Mouse (Mus musculus) thymus, adult 18-20 months (tissue): ENCODE data around the gene St3gal2.
"Not testable (repeated sequence)": the region's sequence is repeated elsewhere in the genome, so short reads cannot be mapped to it uniquely, and the experiment has no call there.

Source experiments
- DNase-seq, 2 experiments: peaks; one replicate each; pipeline ENCODE4 v3.0.0; 2022; ENCODE audit warnings: mixed read lengths in 2 of 2

The St3gal2 gene

GRCm38 (mm10) chr8:110919341-110920031, at the start of gene St3gal2:
Gene St3gal2, plus strand, starts transcription at chr8:110919922.
- DNase-seq: peak; percentile 81 to 91

- DNase-seq: no peak
Measured at GRCm38 (mm10) chr8:110870501-110870900, 49.2 kb upstream of the St3gal2 start.

- DNase-seq: no peak
Measured at GRCm38 (mm10) chr8:110877862-110878261, 41.9 kb upstream of the St3gal2 start.

GRCm38 (mm10) chr8:110881741-110882310, 37.9 kb upstream of the St3gal2 start:
- no peak for DNase-seq

- DNase-seq: no peak
Measured at GRCm38 (mm10) chr8:110883824-110884223, 35.9 kb upstream of the St3gal2 start.

- no peak for DNase-seq
Measured at GRCm38 (mm10) chr8:110886634-110887033, 33.1 kb upstream of the St3gal2 start.

GRCm38 (mm10) chr8:110887551-110887950, 32.2 kb upstream of the St3gal2 start:
- DNase-seq: no peak

- DNase-seq: no peak
Measured at GRCm38 (mm10) chr8:110888441-110888840, 31.3 kb upstream of the St3gal2 start.

GRCm38 (mm10) chr8:110888860-110889259, 30.9 kb upstream of the St3gal2 start:
- DNase-seq: no peak

GRCm38 (mm10) chr8:110889904-110890470, 29.7 kb upstream of the St3gal2 start:
- DNase-seq: no peak

GRCm38 (mm10) chr8:110892040-110892439, 27.7 kb upstream of the St3gal2 start:
- no peak for DNase-seq

GRCm38 (mm10) chr8:110892913-110893312, 26.8 kb upstream of the St3gal2 start:
- DNase-seq: no peak

- no peak for DNase-seq
Measured at GRCm38 (mm10) chr8:110894851-110895250, 24.9 kb upstream of the St3gal2 start.

GRCm38 (mm10) chr8:110895254-110895653, 24.5 kb upstream of the St3gal2 start:
- no peak for DNase-seq

- DNase-seq: no peak
Measured at GRCm38 (mm10) chr8:110895812-110896211, 23.9 kb upstream of the St3gal2 start.

- DNase-seq: no peak
Measured at GRCm38 (mm10) chr8:110897495-110897894, 22.2 kb upstream of the St3gal2 start.

GRCm38 (mm10) chr8:110901056-110901455, 18.7 kb upstream of the St3gal2 start:
- DNase-seq: no peak

GRCm38 (mm10) chr8:110901839-110902578, 17.7 kb upstream of the St3gal2 start, which contains the start of gene Fuk:
Gene Fuk, minus strand, starts transcription at chr8:110902488.
- peak; percentile 73 to 75 for DNase-seq

- no peak for DNase-seq
Measured at GRCm38 (mm10) chr8:110902579-110902965, 17.1 kb upstream of the St3gal2 start.

- DNase-seq: no peak
Measured at GRCm38 (mm10) chr8:110905404-110905803, 14.3 kb upstream of the St3gal2 start.

- no peak for DNase-seq
Measured at GRCm38 (mm10) chr8:110906682-110907081, 13.0 kb upstream of the St3gal2 start.

GRCm38 (mm10) chr8:110909850-110910249, 9.9 kb upstream of the St3gal2 start:
- DNase-seq: not testable (repeated sequence)
